Mouse (Mus musculus) erythroid progenitor cell, adult 5-6 weeks (primary cell): ENCODE results near the gene Snrpa1. TPM values are rescaled to one million over a fixed set of nuclear protein-coding genes. Genes with fewer than 3 reads are reported as not detected.

Source experiments
- ATAC-seq: replicated peaks from 2 replicates; pipeline ENCODE4 v1.8.0; 2016; ENCODE audit warnings: moderate number of reproducible peaks, mild to moderate bottlenecking, moderate TSS enrichment, inconsistent platforms; ENCODE audit not compliant: poor library complexity, low FRiP score, severe bottlenecking
- total RNA-seq, 2 experiments: library from RNA; stranded (forward) in 1 of 2; stranded (reverse) in 1 of 2; fragments of 150-400 nt in 1 of 2; fragments of 186-747, 209-891 nt in 1 of 2; gene quantifications; 2 replicates each; pipeline versions ENCODE4 v1.2.3 to v1.2.4; 2015 to 2017; ENCODE audit warnings: low replicate concordance in 2 of 2

Snrpa1 gene
- total RNA-seq, 2 experiments from 2014 or later: 16.9 to 45.3 TPM

- no peak for ATAC-seq
Measured at GRCm38 (mm10) chr7:66076411-66076810, 17.6 kb downstream of the Snrpa1 start.

- peak; percentile 99 for ATAC-seq
Measured at GRCm38 (mm10) chr7:66079364-66080230, 20.8 kb downstream of the Snrpa1 start, which contains the start of gene Selenos. Gene Selenos, plus strand, starts transcription at chr7:66079649.

GRCm38 (mm10) chr7:66080231-66080613 is 21.4 kb downstream of the Snrpa1 start:
- no peak for ATAC-seq

- no peak for ATAC-seq
Measured at GRCm38 (mm10) chr7:66083757-66084156, 25.0 kb downstream of the Snrpa1 start.

GRCm38 (mm10) chr7:66084546-66084945 is 25.7 kb downstream of the Snrpa1 start:
- no peak for ATAC-seq

- ATAC-seq: no peak
Measured at GRCm38 (mm10) chr7:66087652-66088051, 28.8 kb downstream of the Snrpa1 start.

GRCm38 (mm10) chr7:66088077-66088476 is 29.3 kb downstream of the Snrpa1 start:
- ATAC-seq: no peak

GRCm38 (mm10) chr7:66090676-66091190 is 31.9 kb downstream of the Snrpa1 start:
- ATAC-seq: no peak

GRCm38 (mm10) chr7:66091553-66091952 is 32.8 kb downstream of the Snrpa1 start:
- no peak for ATAC-seq

GRCm38 (mm10) chr7:66092656-66093055 is 33.9 kb downstream of the Snrpa1 start:
- no peak for ATAC-seq

- ATAC-seq: no peak
Measured at GRCm38 (mm10) chr7:66094141-66094540, 35.3 kb downstream of the Snrpa1 start.

- no peak for ATAC-seq
Measured at GRCm38 (mm10) chr7:66098803-66099202, 40.0 kb downstream of the Snrpa1 start.

GRCm38 (mm10) chr7:66101866-66102265 is 43.1 kb downstream of the Snrpa1 start:
- ATAC-seq: peak; percentile 40; the same call in 1 of the 2 replicates

GRCm38 (mm10) chr7:66104531-66104930 is 45.7 kb downstream of the Snrpa1 start:
- ATAC-seq: no peak

- no peak for ATAC-seq
Measured at GRCm38 (mm10) chr7:66105771-66106170, 47.0 kb downstream of the Snrpa1 start.

- ATAC-seq: no peak
Measured at GRCm38 (mm10) chr7:66106581-66107056, 47.8 kb downstream of the Snrpa1 start.

GRCm38 (mm10) chr7:66107206-66107605 is 48.4 kb downstream of the Snrpa1 start:
- ATAC-seq: no peak

- ATAC-seq: no peak
Measured at GRCm38 (mm10) chr7:66107930-66108329, 49.1 kb downstream of the Snrpa1 start.

- ATAC-seq: peak; percentile 47
Measured at GRCm38 (mm10) chr7:66108961-66109854, 50.4 kb downstream of the Snrpa1 start, which contains the start of gene Chsy1. Gene Chsy1, plus strand, starts transcription at chr7:66109515.
